Mouse (Mus musculus): ENCODE data around the gene Lrrk2.

Lrrk2 gene

GRCm38 (mm10) chr15:91672645-91673568, at the start of gene Lrrk2:
Gene Lrrk2 (plus strand): TSS chr15:91673175.
- ChIA-PET CTCF (interaction anchor here in 1 of 4 experiments (0.6 kb wide), 2 partner anchors 11 to 77 kb away, joined by 3 to 4 read pairs; no protein-coding TSS in a partner anchor), POLR2A (interaction anchor here in 2 of 4 experiments (0.5 to 0.7 kb wide), 2 partner anchors 100 to 401 kb away, joined by 3 read pairs; no protein-coding TSS in a partner anchor)

GRCm38 (mm10) chr15:91624475-91624874, 48.5 kb upstream of the Lrrk2 start:
- POLR2A ChIA-PET = no interaction called here
- CTCF ChIA-PET = interaction anchor here in 2 of 4 experiments (0.7 to 1.1 kb wide), 2 partner anchors 15 to 503 kb away, joined by 12 to 17 read pairs; no protein-coding TSS in a partner anchor

- ChIA-PET POLR2A (no interaction called here), CTCF (interaction anchor here in 1 of 4 experiments (0.7 kb wide), 1 partner anchor 20 kb away, joined by 3 read pairs; no protein-coding TSS in a partner anchor)
Observed at GRCm38 (mm10) chr15:91629137-91629536, 43.8 kb upstream of the Lrrk2 start.

GRCm38 (mm10) chr15:91632473-91632872, 40.5 kb upstream of the Lrrk2 start:
- POLR2A ChIA-PET = no interaction called here

GRCm38 (mm10) chr15:91633051-91633450, 39.9 kb upstream of the Lrrk2 start:
- POLR2A ChIA-PET = interaction anchor here in 1 of 4 experiments (0.6 kb wide), 1 partner anchor 59 kb away, joined by 9 read pairs; no protein-coding TSS in a partner anchor
- CTCF ChIA-PET = no interaction called here

More at GRCm38 (mm10) chr15:91632473-91632872, 40.5 kb upstream of the Lrrk2 start:
- CTCF ChIA-PET = no interaction called here

- ChIA-PET POLR2A (interaction anchor here in 1 of 4 experiments (0.6 kb wide), 1 partner anchor 59 kb away, joined by 9 read pairs; no protein-coding TSS in a partner anchor), CTCF (interaction anchor here in 1 of 4 experiments (1.0 kb wide), 1 partner anchor 24 kb away, joined by 3 read pairs; no protein-coding TSS in a partner anchor)
Observed at GRCm38 (mm10) chr15:91633806-91634205, 39.2 kb upstream of the Lrrk2 start.

- POLR2A ChIA-PET = no interaction called here
- CTCF ChIA-PET = interaction anchor here in 1 of 4 experiments (1.0 kb wide), 1 partner anchor 25 kb away, joined by 3 read pairs; no protein-coding TSS in a partner anchor
Observed at GRCm38 (mm10) chr15:91634236-91634635, 38.7 kb upstream of the Lrrk2 start.

- ChIA-PET POLR2A (no interaction called here), CTCF (no interaction called here)
Observed at GRCm38 (mm10) chr15:91641631-91642030, 31.3 kb upstream of the Lrrk2 start.

- CTCF ChIA-PET = interaction anchor here in 1 of 4 experiments (0.6 kb wide), 1 partner anchor 156 kb away, joined by 3 read pairs; no protein-coding TSS in a partner anchor
- POLR2A ChIA-PET = interaction anchor here in 1 of 4 experiments (0.6 kb wide), 1 partner anchor 71 kb away, joined by 5 read pairs; no protein-coding TSS in a partner anchor
Observed at GRCm38 (mm10) chr15:91642682-91643306, 30.2 kb upstream of the Lrrk2 start.

- ChIA-PET CTCF (no interaction called here), POLR2A (interaction anchor here in 2 of 4 experiments (0.6 to 0.7 kb wide), 2 partner anchors 70 to 1800 kb away, joined by 5 to 16 read pairs; no protein-coding TSS in a partner anchor)
Observed at GRCm38 (mm10) chr15:91643632-91644348, 29.2 kb upstream of the Lrrk2 start.

- CTCF ChIA-PET = no interaction called here
- POLR2A ChIA-PET = no interaction called here
Observed at GRCm38 (mm10) chr15:91650270-91650669, 22.7 kb upstream of the Lrrk2 start.

GRCm38 (mm10) chr15:91651493-91651892, 21.5 kb upstream of the Lrrk2 start:
- ChIA-PET CTCF (no interaction called here), POLR2A (interaction anchor here in 1 of 4 experiments (0.6 kb wide), 1 partner anchor 10 kb away, joined by 4 read pairs; no protein-coding TSS in a partner anchor)

- ChIA-PET POLR2A (no interaction called here), CTCF (no interaction called here)
Observed at GRCm38 (mm10) chr15:91658227-91658626, 14.7 kb upstream of the Lrrk2 start.

GRCm38 (mm10) chr15:91660277-91661078, 12.5 kb upstream of the Lrrk2 start:
- ChIA-PET POLR2A (no interaction called here), CTCF (interaction anchor here in 1 of 4 experiments (0.5 kb wide), 1 partner anchor 43 kb away, joined by 3 read pairs; no protein-coding TSS in a partner anchor)

GRCm38 (mm10) chr15:91661079-91661369, 12.0 kb upstream of the Lrrk2 start:
- CTCF ChIA-PET = no interaction called here

GRCm38 (mm10) chr15:91664586-91665132, 8.3 kb upstream of the Lrrk2 start:
- ChIA-PET POLR2A (no interaction called here), CTCF (no interaction called here)

More at GRCm38 (mm10) chr15:91661079-91661369, 12.0 kb upstream of the Lrrk2 start:
- POLR2A ChIA-PET = no interaction called here

- ChIA-PET CTCF (no interaction called here), POLR2A (interaction anchor here in 1 of 4 experiments (0.6 kb wide), 1 partner anchor 19 kb away, joined by 4 read pairs; no protein-coding TSS in a partner anchor)
Observed at GRCm38 (mm10) chr15:91665530-91665929, 7.4 kb upstream of the Lrrk2 start.

GRCm38 (mm10) chr15:91671216-91671615, 1.8 kb upstream of the Lrrk2 start:
- CTCF ChIA-PET = no interaction called here
- POLR2A ChIA-PET = no interaction called here
